Mouse (Mus musculus) large intestine, adult 2 months (tissue): ENCODE measurements around the gene Dkk3. TPM values are rescaled to one million over a fixed set of nuclear protein-coding genes. Genes with fewer than 3 reads are reported as not detected.
"Not testable (repeated sequence)": the region's sequence is repeated elsewhere in the genome, so short reads cannot be mapped to it uniquely, and the experiment has no call there.

ENCODE experiments used
- DNase-seq: peaks from one replicate; pipeline ENCODE4 v3.0.0-alpha.2; 2012; ENCODE audit warnings: low read depth, low spot score
- WGBS: fragments of 180-500 bp; shearing (Covaris S2); methylation state at CpG from one replicate; pipeline ENCODE4 v1.1.7; 2018; 5-methylcytosine and 5-hydroxymethylcytosine counted together
- polyA plus RNA-seq: library from polyadenylated mRNA; depleted of rRNA; stranded (reverse); fragments of >200 nt; gene quantifications from 2 replicates; pipeline ENCODE4 v1.2.3, GENCODE M21; 2012; rRNA removed

Gene Dkk3
- polyA plus RNA-seq, 1 experiment, result 9.6 TPM

- no peak for DNase-seq
- 96% methylated on average over 2 of the region's 2 CpGs for WGBS
Observed at GRCm38 (mm10) chr7:112100887-112101286, 58.0 kb downstream of the Dkk3 start.

- 70% methylated on average over 4 of the region's 4 CpGs for WGBS
- not testable (repeated sequence) for DNase-seq
Observed at GRCm38 (mm10) chr7:112094923-112095322, 63.9 kb downstream of the Dkk3 start.

GRCm38 (mm10) chr7:112086186-112086585, 72.7 kb downstream of the Dkk3 start:
- WGBS, result 96% methylated on average over 2 of the region's 2 CpGs
- no peak for DNase-seq

GRCm38 (mm10) chr7:112085062-112085461, 73.8 kb downstream of the Dkk3 start:
- peak; percentile 62 for DNase-seq
- WGBS, result 24% methylated on average over 4 of the region's 4 CpGs

GRCm38 (mm10) chr7:112084222-112084621, 74.6 kb downstream of the Dkk3 start:
- DNase-seq, result no peak
- WGBS, result 72% methylated on average over 2 of the region's 2 CpGs

GRCm38 (mm10) chr7:112082636-112083035, 76.2 kb downstream of the Dkk3 start:
- no peak for DNase-seq
- 80% methylated on average over 1 of the region's 1 CpGs for WGBS

- DNase-seq, result no peak
- 91% methylated on average over 5 of the region's 5 CpGs for WGBS
Observed at GRCm38 (mm10) chr7:112074868-112075267, 84.0 kb downstream of the Dkk3 start.

Other genes starting within 250 kb of the Dkk3 start
- 11.2 and 13.8 TPM in 2 replicates for gene Usp47, start 135.6 kb downstream of the Dkk3 start, polyA plus RNA-seq
- 18.2 and 30.2 TPM in 2 replicates for gene Mical2, start 66.8 kb upstream of the Dkk3 start, polyA plus RNA-seq